Mouse (Mus musculus): Measurements from ENCODE around the gene Gbp8. TPM values are rescaled to one million over a fixed set of nuclear protein-coding genes. Genes with fewer than 3 reads are reported as not detected.
"Not testable (repeated sequence)": the region's sequence is repeated elsewhere in the genome, so short reads cannot be mapped to it uniquely, and the experiment has no call there.

The Gbp8 gene
- total RNA-seq (2021): under 1 TPM; 0.49 to 0.79 TPM
- long read RNA-seq, experiment 1, partial matches to known transcripts: 0 of 1 reads
- long read RNA-seq, experiment 1, other reads (novel, unspliced or antisense): 1 of 1 reads
- long read RNA-seq, experiment 2, partial matches to known transcripts: 0 of 1 reads
- long read RNA-seq, experiment 2, other reads (novel, unspliced or antisense): 1 of 1 reads

DNA sequence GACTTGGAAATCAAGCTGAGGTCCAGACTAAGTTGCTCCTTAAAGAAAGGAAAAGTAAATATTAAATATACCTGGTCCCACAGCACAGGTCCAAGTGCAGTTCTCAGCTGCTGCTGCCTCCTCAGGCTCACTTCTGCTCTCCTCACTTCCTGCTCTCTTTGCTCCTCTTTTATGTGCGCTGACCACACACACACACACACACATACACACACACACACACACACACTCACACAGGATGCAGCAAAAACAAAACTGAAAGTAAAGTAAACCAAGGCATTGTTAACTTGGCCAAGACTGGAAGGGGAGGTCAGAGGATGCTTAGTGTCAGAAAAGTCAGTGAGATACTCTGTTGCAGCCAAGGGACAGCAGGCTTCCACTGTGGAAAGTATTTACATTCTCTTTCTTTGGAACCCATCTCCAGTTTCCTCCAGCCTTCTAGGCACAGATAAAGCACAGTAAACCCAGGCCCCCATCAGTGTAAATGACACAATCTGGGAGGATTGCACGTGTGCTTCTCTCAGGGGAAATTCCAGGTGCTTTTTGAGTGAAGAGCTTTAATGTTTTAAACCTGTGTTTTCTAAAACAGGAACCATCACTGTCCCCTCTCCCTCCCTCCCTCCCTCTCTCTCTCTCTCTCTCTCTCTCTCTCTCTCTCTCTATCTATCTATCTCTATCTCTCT, at the start of gene Gbp8, which contains the start of the genes Gbp9 and Gbp4:
TSS of gene Gbp8 (minus strand) at position 132 of the 680 bp plus-strand sequence.
TSS of gene Gbp9 (minus strand) at position 131 of the 680 bp plus-strand sequence.
TSS of gene Gbp4 (minus strand) at position 178 of the 680 bp plus-strand sequence.
- DNase-seq: peak in 1 of 2 experiments; percentile 19

DNA sequence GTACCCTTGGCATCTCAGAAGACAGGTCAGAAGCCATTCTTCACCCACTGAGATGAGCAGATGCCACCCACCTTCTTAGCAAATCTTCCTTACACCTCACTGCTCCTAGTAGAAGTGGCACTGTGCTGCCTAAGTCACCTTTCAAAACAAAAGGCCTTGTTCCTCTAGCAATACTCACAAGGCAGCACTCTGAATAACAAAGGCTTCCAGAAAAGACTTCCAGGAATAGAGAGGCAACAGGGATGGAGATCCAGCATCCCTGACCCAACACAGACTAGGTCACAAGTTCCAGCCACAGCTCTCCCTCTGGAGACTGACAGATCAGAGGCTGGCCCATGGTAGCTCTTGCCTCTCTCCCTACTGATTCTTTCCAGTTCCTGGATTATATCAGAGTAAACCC, 42.1 kb upstream of the Gbp8 start:
- no peak for DNase-seq

DNA sequence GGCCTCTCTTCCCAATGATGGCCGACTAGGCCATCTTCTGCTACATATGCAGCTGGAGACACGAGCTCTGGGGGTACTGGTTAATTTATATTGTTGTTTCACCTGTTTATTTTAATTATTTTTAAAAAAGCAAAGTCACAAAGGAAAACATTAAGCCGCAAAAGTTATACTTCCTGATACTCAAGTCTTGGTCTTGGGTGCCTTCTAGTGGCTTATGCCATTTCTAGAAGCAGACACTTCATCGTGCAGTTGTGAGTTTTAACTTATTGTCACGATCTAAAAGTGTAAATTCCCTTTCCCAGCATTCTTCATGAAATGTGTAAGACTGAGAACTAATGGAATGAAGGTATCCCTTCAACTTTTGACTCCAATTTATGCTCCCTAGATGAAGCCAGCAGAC, 17.2 kb upstream of the Gbp8 start:
- no peak for DNase-seq

DNA sequence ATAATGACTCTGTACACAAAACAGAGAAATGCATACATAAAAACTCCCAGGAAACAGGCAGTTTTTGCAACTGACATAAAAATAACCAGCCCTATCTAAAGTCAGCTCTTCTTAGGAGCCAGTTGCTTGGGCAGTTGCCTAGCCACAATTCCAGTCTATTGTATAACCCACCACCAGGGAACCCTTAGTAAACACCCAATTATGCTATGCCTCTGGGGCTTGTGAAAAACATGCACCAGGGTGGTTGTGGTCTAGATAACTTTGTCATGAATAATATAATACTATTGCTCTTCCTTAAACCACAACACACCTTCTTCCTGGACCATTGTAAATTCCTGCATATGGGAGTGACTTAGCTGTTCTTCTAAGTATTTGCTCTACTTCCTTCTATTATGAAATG, 14.7 kb upstream of the Gbp8 start:
- no peak for DNase-seq

DNA sequence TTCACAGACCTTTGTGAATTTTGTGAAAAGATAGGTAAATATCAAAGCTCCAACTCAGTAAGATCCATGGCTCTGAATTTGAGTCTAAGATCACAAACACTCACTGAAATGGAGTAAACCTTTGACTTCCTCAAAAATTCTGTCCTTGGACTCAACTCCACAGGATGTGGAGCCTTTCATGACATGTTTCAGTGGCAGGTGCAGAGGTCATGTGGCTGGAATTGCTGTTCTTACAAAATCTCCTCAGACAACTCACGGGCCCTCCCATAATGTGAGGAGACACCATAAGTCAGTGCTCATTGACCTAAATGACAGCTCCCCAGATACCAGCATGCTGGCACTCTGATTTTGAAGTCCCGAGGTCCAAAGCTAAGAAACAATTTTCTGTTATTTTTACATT, 8.7 kb upstream of the Gbp8 start:
- DNase-seq: not testable (repeated sequence)

DNA sequence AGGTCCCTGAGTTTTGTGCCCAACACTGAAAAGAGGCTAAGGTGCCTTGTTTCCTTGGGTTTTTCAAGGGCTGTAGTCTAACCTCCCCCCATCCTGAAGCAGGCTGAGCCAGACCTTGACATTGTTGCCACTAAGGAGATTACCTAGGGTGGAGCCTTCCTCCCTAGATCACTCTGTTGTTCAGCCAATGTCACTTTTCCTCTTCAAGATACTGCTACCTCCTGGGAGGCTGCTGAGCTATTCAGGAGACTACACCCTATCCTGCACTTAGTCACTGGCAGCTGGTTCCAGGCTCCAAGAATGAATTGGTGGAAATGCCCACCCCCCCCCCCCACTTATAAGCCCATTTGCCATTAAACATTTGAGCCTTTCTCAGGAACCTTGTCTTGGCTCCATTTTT, 7.1 kb upstream of the Gbp8 start:
- DNase-seq: peak in 1 of 2 experiments; percentile 8

DNA sequence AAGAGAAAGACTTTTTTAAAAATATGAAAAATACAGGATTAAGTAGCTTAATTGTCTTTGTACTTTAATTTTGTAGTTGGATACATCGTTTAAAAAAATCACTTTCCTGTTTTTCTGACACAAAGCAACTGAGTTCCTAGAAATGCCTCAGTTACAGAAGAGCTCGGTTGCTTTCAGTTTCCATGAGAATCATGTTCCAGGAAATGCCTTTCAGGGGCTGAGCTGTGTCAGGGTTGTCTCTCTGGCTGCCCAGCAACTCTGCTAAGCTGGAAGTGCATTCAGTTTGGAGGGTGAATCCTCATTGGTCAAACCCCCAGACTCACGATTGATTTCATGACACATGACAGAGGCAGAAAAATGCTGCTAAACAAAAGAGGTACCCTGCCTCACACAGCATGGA, 6.4 kb upstream of the Gbp8 start:
- peak in 1 of 2 experiments; percentile 19 for DNase-seq

DNA sequence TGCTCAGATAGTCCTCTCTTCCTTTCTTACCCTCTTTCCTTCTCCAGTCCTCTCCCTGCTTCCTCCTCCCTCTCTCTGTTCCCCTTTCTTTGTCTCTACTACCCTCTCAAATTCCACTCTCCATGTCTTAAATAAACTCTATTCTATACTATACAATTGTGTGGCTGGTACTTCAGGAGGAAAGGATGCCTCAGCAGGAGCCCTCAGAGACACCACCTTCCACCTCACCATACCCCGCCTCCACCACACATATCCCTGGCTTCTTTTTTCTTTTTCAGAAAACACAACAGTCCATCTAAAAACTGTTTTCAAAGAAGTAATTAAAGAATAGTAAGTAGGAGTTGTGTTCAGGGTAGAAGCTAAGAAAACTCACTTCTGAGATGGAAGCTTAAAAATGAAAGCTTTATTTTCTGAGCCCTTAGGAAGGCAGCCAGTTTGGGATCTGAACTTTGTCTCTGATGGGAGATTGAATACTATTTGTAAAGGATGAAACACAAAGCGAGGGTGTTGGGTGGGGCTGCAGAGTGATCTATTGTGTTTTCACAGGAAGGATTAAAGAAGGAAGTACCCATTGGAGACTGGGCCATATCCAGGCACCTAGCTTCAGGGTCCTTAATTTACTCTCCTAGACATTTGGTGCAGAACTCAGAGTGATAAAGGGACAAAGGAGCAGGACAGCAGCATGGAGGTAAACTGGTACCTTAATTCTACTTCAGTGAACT, 910 bp upstream of the Gbp8 start:
- DNase-seq: not testable (repeated sequence)

DNA sequence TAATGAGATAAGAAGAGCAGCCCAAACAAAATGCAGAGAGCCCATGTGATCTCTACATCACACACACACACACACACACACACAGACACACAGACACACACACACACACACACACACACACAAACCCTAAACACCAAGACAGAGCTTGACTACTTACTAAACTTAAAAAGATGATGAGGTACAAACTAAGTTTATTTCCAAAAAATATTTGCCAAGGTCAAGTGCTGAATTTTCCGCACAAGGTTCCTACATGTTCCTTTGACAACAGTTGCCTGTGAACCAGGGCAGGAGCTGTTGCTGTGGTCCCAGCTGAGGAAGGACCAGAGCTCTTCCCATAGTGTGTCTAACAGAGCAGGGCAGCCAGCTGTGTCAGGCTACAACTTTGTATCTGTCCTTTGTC, 434 bp downstream of the Gbp8 start:
- no peak for DNase-seq

DNA sequence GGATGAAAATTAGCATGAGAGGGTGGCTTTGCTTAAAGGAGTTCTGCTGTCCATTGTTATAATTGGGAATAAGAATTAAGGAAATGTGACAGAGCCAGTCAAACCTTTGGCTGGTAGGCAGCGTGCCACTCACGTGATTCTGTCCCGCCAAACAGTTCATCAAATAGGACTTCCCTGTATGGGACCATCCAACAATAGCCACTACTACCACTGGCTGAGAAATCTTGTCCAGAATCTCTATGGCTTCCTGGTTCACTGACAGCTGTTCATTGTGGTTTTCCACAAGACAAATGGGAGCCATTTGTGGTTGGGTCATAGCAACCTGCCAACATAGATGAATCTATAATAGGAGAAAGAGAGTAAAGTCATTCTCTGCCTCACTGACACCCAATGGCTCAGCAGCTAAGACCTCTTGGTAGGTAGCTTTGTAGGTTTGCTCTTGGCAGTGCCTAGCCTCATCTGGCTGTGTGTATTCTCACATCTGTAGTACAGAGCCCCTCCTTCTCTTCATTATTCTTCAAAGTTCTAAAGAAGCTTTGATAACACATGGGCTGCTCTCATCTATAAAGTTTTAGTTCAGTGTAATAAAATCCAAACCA, 2.5 kb downstream of the Gbp8 start:
- peak in 1 of 2 experiments; percentile 4 for DNase-seq

DNA sequence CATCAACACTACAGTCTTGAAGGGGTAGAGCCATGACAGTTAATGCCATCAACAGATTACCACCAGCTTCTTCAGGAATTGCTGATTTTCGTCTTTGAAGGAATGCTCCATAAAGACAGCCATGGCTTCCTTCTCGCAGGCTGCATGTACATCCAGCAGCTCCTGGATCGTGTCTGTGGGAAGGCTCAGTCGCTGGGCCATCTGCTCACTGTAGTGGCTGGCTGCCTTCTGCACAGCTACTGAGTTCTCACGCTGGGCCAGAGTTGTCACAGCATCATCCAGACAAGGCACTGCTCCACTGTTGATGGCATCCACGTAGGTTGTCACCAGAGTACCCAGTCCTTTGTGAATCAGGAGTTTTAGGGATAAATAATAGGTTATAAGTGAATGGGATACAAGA, 17.6 kb downstream of the Gbp8 start:
- not testable (repeated sequence) for DNase-seq

DNA sequence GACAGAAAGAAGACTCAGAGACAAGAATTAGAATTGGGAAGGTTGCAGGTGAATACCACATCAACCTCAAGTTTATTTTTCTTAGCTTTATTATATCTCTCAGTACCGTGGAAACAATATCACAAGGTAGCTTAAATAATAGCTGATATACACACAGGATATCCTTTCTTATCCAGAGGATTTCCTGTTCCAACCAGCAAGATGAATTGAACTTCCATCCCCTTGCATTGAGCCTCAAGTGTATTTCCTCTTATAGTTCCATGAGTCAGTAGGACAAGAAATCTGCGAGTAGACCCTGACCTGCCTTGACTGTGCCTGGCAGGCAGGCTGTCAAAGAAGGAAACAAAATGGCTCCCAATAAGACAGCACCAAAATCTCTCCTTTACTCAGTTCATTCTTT, 23.6 kb downstream of the Gbp8 start:
- DNase-seq: no peak

DNA sequence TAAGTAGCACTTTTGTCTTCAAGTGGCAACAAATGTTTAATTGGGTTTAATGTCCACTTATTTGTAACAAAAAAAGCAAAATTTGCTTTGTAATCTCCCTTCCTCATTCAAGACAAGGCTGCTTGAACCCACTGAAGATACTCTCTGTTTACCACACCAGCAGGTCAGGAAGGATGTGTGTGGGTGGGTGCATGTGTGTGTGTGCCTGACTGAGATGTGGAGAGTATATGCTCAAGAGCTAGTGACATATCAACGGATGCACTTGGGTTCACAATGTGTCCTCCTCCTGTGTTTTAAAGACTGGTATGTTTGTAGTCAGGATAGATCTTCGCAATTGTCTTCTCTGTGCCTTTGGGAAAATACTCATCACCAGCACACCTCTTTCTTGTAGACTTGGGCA, 24.6 kb downstream of the Gbp8 start:
- DNase-seq: no peak

DNA sequence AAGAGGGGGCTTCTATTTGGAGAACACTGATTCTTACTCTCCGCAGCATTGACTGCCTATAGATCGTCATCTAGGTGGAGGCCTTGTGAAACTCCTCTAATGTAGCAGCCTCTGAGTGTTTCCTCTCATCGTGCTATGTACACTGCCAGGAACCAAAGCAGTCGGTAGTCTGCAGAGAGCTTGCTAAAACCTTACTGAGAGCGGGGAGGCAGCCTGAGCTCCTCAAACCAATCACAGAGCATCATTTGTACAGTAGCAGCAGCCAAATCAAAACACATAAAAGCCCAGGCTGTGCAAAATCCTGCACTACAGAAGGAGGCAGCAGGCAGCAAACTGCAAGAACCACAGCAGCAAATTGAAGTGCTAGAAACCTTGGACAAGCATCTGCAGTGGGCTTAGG, 25.7 kb downstream of the Gbp8 start:
- DNase-seq: no peak

DNA sequence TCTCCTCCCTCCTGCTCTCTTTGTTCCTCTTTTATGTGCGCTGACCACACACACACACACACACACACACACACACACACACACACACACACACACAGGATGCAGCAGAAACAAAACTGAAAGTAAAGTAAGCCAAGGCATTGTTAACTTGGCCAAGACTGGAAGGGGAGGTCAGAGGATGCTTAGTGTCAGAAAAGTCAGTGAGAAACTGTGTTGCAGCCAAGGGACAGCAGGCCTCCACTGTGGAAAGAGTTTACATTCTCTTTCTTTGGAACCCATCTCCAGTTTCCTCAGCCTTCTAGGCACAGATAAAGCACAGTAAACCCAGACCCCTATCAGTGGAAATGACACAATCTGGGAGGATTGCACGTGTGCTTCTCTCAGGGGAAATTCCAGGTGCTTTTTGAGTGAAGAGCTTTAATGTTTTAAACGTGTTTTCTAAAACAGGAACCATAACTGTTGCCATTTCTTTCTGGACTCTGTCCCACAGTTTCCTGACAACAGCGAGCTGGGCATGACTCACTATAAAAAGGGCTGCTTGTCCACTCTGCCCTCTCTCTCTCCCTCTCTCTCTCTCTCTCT, 29.0 kb downstream of the Gbp8 start:
- peak; percentile 19 to 70 for DNase-seq

DNA sequence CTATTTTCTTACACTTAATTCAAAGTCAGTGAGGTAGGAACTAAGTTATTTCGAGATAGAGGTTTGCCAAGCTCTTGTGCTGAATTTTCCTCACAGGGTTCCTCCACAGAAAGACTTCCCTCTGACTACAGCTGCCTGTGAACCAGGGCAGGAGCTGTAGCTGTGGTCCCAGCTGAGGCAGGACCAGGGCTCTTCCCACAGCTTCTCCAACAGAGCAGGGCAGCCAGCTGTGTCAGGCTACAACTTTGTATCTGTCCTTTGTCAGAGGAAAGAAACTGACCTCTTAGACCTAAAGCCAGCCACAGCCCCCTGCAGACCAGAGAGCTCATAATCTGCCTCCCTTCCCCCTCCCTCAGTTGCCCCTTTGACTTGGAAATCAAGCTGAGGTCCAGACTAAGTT, 29.6 kb downstream of the Gbp8 start:
- DNase-seq: peak in 1 of 2 experiments; percentile 4

DNA sequence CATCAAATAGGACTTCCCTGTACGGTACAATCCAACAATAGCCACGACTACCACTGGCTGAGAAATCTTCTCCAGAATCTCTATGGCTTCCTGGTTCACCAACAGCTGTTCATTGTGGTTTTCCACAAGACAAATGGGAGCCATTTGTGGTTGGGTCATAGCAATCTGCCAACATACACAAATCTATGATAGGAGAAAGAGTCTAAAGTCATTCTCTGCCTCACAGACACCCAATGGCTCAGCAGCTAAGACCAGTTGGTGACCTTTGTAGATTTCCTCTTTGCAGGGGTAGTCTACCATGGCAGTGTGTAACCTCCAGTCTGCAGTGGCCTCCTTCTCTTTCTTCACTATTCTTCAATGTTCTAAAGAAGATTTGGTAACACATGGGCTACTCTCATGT, 33.7 kb downstream of the Gbp8 start:
- DNase-seq: not testable (repeated sequence)

DNA sequence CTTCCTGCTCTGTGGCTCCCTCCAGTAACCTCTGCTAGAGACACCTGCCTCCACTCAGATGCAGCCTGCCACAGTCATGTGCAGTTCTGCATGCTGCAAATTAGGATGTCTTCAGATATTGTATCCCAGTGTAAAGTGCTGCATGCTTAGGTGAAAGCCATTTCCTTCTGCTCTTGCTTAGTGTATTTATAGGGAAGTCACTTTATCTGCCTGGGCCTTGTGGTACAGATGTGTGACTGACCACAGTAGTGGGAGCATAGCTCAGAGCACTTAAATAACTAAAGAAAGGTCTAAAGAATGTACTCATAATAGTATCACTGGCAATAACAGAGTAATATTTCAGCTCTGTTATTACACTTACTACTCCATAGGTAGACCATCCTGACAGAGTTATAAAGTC, 57.4 kb downstream of the Gbp8 start:
- DNase-seq: no peak

DNA sequence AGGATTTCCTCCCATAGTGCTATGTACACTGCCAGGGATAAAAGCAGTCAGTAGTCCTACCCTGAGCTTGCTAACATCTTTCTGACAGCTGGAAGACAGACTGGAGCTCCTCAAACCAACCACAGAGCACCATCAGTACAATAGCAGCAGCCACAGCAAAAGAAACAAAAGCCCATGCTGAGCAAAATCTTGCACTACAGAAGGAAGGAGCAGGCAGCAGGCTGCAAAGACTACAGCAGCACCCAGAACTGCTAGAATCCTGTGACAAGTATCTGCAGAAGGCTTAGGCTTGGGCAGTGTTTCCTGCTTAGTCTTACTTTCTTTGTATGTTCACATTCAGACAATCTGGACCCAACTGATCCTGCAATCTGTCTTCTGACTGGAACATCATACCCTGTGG, 71.0 kb downstream of the Gbp8 start:
- not testable (repeated sequence) for DNase-seq

DNA sequence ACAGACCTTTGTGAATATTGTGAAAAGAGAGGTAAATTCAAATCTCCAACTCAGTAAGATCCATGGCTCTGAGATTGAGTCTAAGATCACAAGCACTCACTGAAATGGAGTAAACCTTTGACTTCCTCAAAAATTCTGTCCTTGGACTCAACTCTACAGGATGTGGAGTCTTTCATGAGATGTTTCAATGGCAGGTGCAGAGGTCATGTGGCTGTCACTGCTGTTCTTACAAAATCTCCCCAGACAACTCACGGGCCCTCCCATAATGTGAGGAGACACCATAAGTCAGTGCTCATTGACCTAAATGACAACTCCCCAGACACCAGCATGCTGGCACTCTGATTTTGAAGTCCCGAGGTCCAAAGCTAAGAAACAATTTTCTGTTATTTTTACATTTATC, 74.9 kb downstream of the Gbp8 start:
- DNase-seq: not testable (repeated sequence)

DNA sequence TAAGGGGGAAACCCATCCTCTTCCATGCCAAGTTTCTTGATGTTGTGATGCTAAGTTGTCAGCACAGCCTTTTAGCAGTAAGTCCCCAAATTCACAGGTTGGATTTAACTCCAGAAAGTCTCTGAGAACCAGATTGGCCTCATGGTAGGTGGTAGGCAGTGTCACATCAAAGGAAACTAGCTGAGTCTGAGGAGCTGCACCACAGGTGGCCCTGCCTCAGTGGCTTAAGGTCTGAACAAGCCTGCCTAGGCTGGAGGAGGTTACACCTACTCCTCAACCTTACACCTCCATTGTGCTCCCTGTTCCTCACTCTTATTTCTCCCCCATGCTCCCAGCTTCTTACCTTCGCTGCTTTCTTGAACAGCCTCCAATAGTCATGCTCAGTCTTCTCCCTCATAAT, 76.0 kb downstream of the Gbp8 start:
- no peak for DNase-seq

DNA sequence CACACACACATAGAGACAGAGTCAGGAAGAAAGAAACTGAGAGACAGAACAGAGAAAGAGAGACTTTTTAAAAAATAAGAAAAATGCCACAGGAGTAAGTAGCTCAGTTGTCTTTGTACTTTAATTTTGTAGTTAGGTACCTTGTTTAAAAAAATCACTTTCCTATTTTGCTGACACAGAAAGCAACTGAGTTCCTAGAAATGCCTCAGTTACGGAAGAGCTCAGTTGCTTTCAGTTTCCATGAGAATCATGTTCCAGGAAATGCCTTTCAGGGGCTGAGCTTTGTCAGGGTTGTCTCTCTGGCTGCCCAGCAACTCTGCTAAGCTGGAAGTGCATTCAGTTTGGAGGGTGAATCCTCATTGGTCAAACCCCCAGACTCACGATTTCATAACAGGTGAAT, 76.9 kb downstream of the Gbp8 start:
- DNase-seq: not testable (repeated sequence)

All from adrenal gland, postnatal 36 days (tissue).